Mouse (Mus musculus) bone marrow, adult 2 months (tissue): ENCODE results near the gene Lig3. TPM values are rescaled to one million over a fixed set of nuclear protein-coding genes. Genes with fewer than 3 reads are reported as not detected.

ENCODE experiments used
- H3K27ac ChIP-seq: fragments of 200-500 bp; 2 replicates; pipeline ENCODE4 v1.5.1; 2012; ENCODE audit warnings: low read depth, mild to moderate bottlenecking, control low read depth, inconsistent platforms, low read length; ENCODE audit not compliant: control insufficient read depth, poor library complexity, insufficient read depth
- H3K4me1 ChIP-seq: fragments of 200-500 bp; 2 replicates; pipeline ENCODE4 v1.6.1; 2011; ENCODE audit warnings: low read length; ENCODE audit not compliant: control insufficient read depth, insufficient read depth
- H3K4me3 ChIP-seq: fragments of 200-500 bp; replicated peaks from 2 replicates; pipeline ENCODE3; 2011; ENCODE audit warnings: mild to moderate bottlenecking, low read depth, low read length, control low read depth; ENCODE audit not compliant: control insufficient read depth
- CTCF ChIP-seq: fragments of 200-500 bp; IDR thresholded peaks from 2 replicates; pipeline ENCODE4 v1.5.1; 2011; ENCODE audit warnings: low read length, control low read depth; ENCODE audit not compliant: control insufficient read depth, insufficient read depth
- POLR2A ChIP-seq: fragments of 200-500 bp; IDR thresholded peaks from 2 replicates; pipeline ENCODE4 v1.6.1; 2011; ENCODE audit warnings: low read depth, mild to moderate bottlenecking, control low read depth, low read length, borderline replicate concordance; ENCODE audit not compliant: control insufficient read depth
- WGBS: fragments of 180-500 bp; shearing (Covaris S2); methylation state at CpG from one replicate; pipeline ENCODE4 v1.1.7; 2018; 5-methylcytosine and 5-hydroxymethylcytosine counted together
- polyA plus RNA-seq: library from polyadenylated mRNA; stranded (reverse); fragments of >200 nt; gene quantifications from 2 replicates; pipeline ENCODE4 v1.2.4, GENCODE M21; 2011; ENCODE audit warnings: low replicate concordance; ENCODE audit not compliant: missing spikeins, insufficient read depth, insufficient read length

Gene Lig3
- polyA plus RNA-seq, 1 experiment, result 17.6 TPM

DNA sequence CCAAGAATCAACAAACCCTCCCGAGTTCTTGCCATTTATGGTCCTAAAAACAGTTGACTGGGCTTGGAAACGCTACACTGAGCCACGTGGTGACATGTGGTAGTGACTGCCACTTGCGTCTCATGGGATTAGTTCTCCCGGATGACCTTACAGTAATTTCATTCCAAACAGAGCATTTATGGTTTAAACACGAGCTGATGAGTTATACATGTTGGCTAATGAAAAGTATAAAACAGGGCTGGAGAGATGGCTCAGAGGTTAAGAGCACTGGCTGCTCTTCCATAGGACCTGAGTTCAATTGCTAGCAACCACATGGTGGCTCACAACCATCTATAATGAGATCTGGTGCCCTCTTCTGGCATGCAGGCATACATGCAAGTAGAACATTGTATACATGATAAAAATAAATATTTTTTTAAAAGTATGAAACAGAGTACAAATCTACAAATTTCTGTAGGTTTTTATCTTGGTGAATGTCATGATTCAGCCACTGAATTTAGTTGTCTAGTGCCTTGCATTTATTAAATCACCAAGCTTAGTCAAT is 18.6 kb upstream of the Lig3 start:
- H3K4me1 ChIP-seq, result peaks cover 1% of the 10 kb centered on the region; the same call in 1 of the 2 replicates
- no peak overlapping the region for H3K4me3 ChIP-seq
- TF ChIP-seq POLR2A, result no peak
- no peak for TF ChIP-seq CTCF
- H3K27ac ChIP-seq, result no peak overlapping the region
- 89% methylated on average over 6 of the region's 6 CpGs for WGBS

DNA sequence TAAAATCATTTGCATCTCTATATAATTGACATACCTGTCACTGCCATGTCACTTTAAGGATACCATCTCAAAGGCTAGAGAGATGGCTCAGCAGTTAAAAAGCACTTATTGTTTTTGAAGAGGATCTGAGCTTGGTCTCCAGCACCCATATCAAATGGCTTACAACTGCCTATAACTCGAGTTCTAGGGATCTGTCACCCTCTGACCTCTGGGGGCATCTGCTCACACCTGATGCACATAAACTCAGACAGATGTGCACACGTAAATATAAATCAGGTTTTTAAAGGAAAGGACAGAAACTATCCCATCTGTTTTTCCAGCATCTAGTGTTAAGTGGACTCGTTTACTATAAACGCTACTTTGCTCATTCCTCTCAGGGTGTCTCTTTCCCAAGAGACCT is 17.6 kb upstream of the Lig3 start:
- Histone ChIP-seq H3K27ac (no peak overlapping the region), H3K4me3 (peak overlapping the region; percentile 27), H3K4me1 (peaks cover 1% of the 10 kb centered on the region; the same call in 1 of the 2 replicates)
- TF ChIP-seq POLR2A, result no peak
- WGBS, result 7% methylated on average over 4 of the region's 4 CpGs

DNA sequence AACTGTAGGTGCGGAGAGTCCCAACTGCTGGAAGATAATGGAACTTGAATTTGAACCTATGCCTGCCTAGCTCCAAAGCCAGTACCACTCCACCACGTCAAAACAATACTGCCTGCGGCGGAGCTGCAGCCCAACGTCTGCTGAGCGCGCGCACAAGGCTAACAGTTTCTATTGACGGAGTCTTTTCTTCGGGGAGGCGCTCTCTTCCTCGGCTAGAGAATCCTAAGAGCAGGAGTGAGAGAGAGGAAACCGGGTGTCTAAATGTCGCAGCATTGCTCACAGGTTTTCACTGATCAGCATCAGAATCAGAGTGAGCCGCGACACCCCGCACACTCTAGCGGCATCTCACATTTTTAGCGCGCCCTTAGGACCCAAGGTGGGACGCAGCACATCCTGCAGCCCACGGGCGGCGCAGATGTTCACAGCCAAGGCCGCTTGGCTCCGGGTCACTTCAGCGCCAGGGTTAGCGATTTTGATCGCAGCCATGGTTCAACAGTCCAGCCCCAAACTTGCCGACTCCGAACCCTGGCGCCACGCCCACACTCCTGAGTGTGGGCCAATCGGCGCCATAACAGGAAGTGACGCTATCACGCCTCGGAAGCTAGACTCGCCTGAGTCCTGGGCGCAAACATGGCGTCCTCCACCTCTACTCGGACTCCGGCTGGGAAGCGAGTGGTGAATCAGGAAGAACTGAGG is 17.0 kb upstream of the Lig3 start, which contains the start of the genes Cct6b and Zfp830:
Cct6b (minus strand) TSS at position 580 of the 696 bp plus-strand sequence.
Zfp830 (plus strand) TSS at position 604 of the 696 bp plus-strand sequence.
- TF ChIP-seq POLR2A (peak; percentile 92; the same call in 1 of the 2 replicates), CTCF (no peak)
- Histone ChIP-seq H3K4me3 (peak within 1 kb of the TSS; percentile 91), H3K4me1 (peaks cover 1% of the 10 kb centered on the region; the same call in 1 of the 2 replicates), H3K27ac (peak within 1 kb of the TSS; percentile 94)
- under 1% methylated on average over 44 of the region's 44 CpGs for WGBS

DNA sequence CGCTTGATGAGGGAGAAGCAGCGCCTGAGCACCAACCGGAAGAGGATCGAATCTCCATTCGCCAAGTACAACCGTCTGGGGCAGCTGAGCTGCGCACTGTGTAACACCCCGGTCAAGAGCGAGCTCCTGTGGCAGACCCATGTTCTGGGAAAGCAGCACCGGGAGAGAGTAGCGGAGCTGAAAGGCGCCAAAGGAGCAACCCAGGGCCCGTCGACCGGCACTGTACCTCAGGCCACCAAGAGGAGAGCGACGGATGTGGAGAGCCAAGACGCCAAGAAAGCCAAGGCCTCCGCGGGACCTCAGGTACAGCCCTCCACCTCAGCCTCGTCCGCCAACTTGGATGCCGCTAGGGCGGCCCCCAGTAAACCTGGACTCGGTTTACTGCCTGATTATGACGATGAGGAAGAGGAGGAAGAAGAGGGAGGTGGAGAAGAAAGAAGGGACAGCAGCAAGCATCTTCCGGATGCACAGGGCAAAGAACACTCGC is 16.4 kb upstream of the Lig3 start:
- H3K4me3 ChIP-seq, result peak overlapping the region; percentile 91
- peak overlapping the region; percentile 73 for H3K27ac ChIP-seq
- under 1% methylated on average over 28 of the region's 28 CpGs for WGBS
- TF ChIP-seq CTCF (no peak), POLR2A (no peak)
- H3K4me1 ChIP-seq, result peaks cover 1% of the 10 kb centered on the region; the same call in 1 of the 2 replicates

DNA sequence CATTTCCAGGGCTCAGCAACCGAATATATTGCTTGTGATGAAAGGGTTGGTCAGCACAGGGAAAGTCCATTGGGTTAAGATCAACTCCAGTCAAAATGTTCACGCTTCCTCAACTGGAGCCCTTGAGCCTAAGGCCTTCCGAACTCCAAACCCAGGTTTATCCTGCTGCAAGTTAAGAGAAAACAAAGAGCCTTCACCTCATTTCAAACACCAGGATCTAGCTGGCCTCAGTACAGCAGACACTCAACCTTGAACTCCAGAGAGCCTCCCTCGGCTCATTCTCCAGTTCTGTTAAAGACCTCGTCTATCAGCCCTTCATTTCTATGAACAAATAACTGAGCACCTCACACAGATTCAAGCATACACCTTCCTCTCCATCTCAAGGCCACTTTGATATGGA is 774 bp upstream of the Lig3 start:
- Histone ChIP-seq H3K27ac (no peak overlapping the region), H3K4me3 (no peak overlapping the region), H3K4me1 (no peaks in the 10 kb centered on the region; the same call in 1 of the 2 replicates)
- WGBS, result 30% methylated on average over 5 of the region's 5 CpGs
- no peak for TF ChIP-seq POLR2A
- no peak for TF ChIP-seq CTCF

DNA sequence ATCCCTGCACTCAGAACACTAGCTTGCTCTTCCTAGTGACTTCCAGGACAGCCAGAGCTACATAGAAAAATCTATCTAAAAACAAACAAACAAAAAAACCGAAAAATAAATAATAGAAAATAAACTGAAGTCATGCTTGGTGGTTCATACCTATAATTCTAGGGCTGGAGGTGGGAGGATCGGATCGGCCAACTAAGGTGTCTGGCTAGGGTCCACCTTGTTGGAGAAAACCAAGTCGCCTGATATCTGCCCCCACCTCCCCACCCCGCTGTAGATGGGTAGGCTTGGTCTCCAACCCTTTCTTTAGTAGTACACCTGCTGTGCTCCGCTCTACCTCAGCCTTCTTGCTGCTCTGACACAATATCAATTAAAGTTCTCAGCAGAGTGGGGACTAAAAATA is 1.3 kb downstream of the Lig3 start:
- H3K4me3 ChIP-seq, result no peak overlapping the region
- no peak overlapping the region for H3K27ac ChIP-seq
- no peak for TF ChIP-seq POLR2A
- 47% methylated on average over 6 of the region's 6 CpGs for WGBS
- H3K4me1 ChIP-seq, result no peaks in the 10 kb centered on the region; the same call in 1 of the 2 replicates

DNA sequence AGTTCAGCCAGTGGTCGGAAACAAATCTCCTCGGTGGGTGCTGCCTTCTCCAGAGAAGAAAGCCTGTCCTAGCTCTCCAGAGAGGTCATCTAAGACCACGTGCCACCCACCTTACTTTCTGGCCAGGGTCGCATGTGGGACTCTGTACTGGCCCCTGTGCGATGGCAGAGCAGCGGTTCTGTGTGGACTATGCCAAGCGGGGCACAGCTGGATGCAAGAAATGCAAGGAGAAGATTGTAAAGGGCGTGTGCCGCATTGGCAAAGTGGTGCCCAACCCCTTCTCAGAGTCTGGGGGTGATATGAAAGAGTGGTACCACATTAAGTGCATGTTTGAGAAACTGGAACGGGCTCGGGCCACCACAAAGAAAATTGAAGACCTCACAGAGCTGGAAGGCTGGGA is 2.5 kb downstream of the Lig3 start:
- Histone ChIP-seq H3K27ac (no peak overlapping the region), H3K4me3 (no peak overlapping the region), H3K4me1 (no peaks in the 10 kb centered on the region; the same call in 1 of the 2 replicates)
- 86% methylated on average over 11 of the region's 11 CpGs for WGBS
- TF ChIP-seq POLR2A (no peak), CTCF (no peak)

DNA sequence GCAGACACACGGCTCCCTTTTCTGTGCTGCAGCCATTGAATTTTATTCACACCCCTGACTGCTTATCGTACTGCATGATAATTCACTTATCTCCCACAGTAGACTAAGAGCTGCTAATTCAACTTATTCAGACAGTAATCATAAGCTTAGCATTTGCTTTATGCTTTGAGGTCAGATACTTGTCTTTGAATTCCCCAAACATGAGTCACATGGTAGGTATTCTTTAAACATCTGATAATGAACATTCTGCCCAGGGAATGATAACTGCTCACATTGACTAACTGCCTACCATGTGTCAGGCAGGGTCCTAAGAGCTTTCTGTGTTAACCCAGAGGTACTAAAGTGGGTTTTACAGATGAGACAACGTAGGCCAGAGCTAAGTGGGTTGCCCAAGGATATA is 25.7 kb downstream of the Lig3 start:
- TF ChIP-seq CTCF, result no peak
- no peak for TF ChIP-seq POLR2A
- Histone ChIP-seq H3K4me1 (no peaks in the 10 kb centered on the region), H3K4me3 (no peak overlapping the region), H3K27ac (no peak overlapping the region)
- 65% methylated on average over 3 of the region's 3 CpGs for WGBS
